Mouse (Mus musculus) erythroblast, embryonic 14.5 days (primary cell): ENCODE data around the gene Adamts16.

Source experiments
- GATA1 ChIP-seq: IDR thresholded peaks from 2 replicates; pipeline ENCODE4 v1.6.1; 2012; ENCODE audit warnings: low read length, inconsistent platforms, mixed read lengths
- TAL1 ChIP-seq: IDR thresholded peaks from 3 replicates; pipeline ENCODE4 v1.6.1; 2012; ENCODE audit warnings: low read length, inconsistent platforms, mixed read lengths

DNA sequence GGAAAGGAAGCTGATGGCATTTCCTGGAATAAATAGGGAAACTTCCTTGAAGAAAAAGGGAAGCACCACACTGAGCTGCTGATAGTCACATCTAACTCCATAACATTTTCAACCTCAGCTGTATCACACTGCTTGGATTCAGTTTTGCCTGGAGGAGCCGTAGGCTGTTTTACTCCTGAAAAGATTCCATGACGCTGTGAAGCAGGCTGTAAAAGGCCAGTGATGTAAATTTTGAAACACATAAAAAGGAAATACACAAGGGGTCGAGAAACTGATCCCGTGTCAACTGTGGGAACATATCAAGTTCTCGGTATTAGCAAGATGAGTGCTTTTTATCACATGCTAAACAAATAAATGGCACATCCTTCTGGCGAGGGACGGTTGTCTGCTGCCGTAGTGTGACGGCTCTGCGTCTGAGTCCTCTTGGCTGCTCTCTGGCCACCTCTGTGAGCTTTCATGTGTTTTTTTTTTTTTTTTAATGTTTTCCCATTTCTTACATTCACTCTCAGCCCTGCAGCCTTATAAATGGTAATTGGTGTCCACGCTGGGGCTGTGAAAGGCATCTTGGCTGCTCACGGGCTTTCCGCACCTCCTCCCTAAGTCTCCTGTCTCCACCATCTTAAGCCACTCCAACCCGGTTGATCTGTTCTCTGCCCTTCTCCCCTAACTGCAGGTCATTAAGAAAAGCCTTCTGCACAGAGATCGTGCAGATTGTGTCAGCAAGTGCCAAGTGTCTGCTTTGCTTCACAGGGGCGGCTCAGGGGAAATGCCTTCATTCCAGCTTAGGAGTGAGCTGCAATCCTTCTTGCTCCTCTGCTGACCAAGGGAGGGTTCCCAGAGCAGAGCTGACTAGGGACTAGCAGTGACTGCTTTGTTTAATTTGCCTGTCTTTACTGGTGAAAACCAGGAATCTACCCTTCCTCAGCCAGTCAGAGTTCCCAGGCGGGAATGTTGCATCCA lies 101.0 kb downstream of the Adamts16 start:
- no peak for TF ChIP-seq TAL1
- no peak for TF ChIP-seq GATA1
